12 mouse cellular contexts compared by ENCODE assay signal in the genomic region with DNA sequence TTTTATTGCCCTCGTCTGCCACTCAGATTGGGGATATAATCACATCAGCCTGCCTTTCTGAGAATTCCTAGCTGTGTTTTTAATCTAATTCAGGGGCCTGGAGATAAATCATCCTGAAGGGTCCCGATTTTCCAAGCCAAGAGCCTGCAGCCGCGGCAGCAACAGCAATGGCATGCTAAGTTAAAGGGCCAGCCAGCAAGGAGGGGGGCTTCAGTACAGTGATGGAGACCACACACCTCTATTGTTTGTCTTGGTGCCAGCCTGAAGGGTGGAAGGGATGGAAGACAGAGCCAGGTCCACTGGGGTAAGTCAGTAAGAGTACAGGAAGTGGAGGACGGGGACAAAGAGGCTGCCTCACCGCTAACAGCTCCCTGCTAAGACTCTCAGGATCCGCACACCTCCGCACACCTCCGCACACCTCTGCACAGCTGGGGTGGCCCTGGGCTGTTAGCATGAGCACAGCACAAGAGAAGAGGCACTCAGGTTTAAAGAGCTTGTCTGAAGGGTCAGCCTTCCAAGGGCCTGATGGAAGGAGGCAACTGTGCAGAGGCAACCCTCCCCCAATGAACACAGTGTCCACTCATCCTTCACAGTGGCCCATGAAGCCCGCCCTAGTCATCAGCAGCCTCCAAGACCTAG. TPM values are rescaled to one million over a fixed set of nuclear protein-coding genes. Genes with fewer than 3 reads are reported as not detected.
DNase-seq lines count a peak whose midpoint lies in the region; ATAC-seq and TF ChIP-seq lines count a peak whose summit lies in the region.
"Had no signal": no experiment of that assay in that cellular context is flagged by ENCODE, and none has a peak within 500 bp of the region (broad histone marks: within the 10 kb centered on the region; RNA-seq: fewer than 3 reads in every experiment).

No protein-coding gene starts in this region.

- H3K27ac ChIP-seq in hindbrain, embryonic 15.5 days (replicated peaks): peak overlapping the region; percentile 68
- peak overlapping the region; percentile 56 for H3K27ac ChIP-seq in neural tube, embryonic 11.5 days (ENCODE audit: low read depth, low read length)
- no peak overlapping the region for H3K27ac ChIP-seq in heart, adult 2 months
- H3K27ac ChIP-seq: liver, embryonic 12.5 days had no signal

- H3K9ac ChIP-seq in hindbrain, embryonic 15.5 days: no peak overlapping the region
- H3K9ac ChIP-seq in neural tube, embryonic 11.5 days (ENCODE audit: low read length): 0 out of 2 replicates have a peak overlapping the region, but pooled peaks have one; percentile 7
- no peak overlapping the region for H3K9ac ChIP-seq in heart, adult 2 months (ENCODE audit: low read depth, low read length)
- H3K9ac ChIP-seq: liver, embryonic 12.5 days had no signal

- intact Hi-C loops in heart, adult 2 months (cut with DNase I): no loop called here

- no peaks in the 10 kb centered on the region for H3K79me2 ChIP-seq in heart, adult 2 months (replicated peaks; ENCODE audit: control insufficient read depth, insufficient read depth, low read length)

- H3K4me2 ChIP-seq in hindbrain, embryonic 15.5 days: peak overlapping the region; percentile 32
- no peak overlapping the region for H3K4me2 ChIP-seq in neural tube, embryonic 11.5 days (ENCODE audit: low read depth)
- H3K4me2 ChIP-seq: liver, embryonic 12.5 days had no signal

- TF ChIP-seq POLR2A in heart, adult 2 months (IDR thresholded peaks at IDR 0.05; ENCODE audit: insufficient read depth, low read depth, low read length): no peak

- WGBS in hindbrain, embryonic 15.5 days: 51% methylated on average over 10 of the region's 10 CpGs
- 60% methylated on average over 10 of the region's 10 CpGs for WGBS in neural tube, embryonic 11.5 days
- 75% methylated on average over 10 of the region's 10 CpGs for WGBS in heart, adult 2 months

- H3K27me3 ChIP-seq in hindbrain, embryonic 15.5 days: no peaks in the 10 kb centered on the region
- H3K27me3 ChIP-seq in neural tube, embryonic 11.5 days (ENCODE audit: control insufficient read depth, insufficient read depth, low read length): no peaks in the 10 kb centered on the region
- no peaks in the 10 kb centered on the region for H3K27me3 ChIP-seq in heart, adult 2 months (ENCODE audit: control insufficient read depth, insufficient read depth, low read length)
- H3K27me3 ChIP-seq: CH12.LX had no signal

- ATAC-seq in hindbrain, embryonic 15.5 days (ENCODE audit: low FRiP score, low read depth): peak; percentile 61
- ATAC-seq in neural tube, embryonic 11.5 days (ENCODE audit: insufficient read depth, low FRiP score, low TSS enrichment): peak; percentile 58
- ATAC-seq: liver, embryonic 12.5 days had no signal

- no peak for TF ChIP-seq CTCF in heart, adult 2 months (IDR thresholded peaks at IDR 0.05)

- DNase-seq in kidney, postnatal 10 days: peak; percentile 44
- DNase-seq in kidney, postnatal 25 days: no peak
- DNase-seq in forelimb bud, embryonic 11.5 days (ENCODE audit: low read depth, low spot score): peak; percentile 64
- DNase-seq in neural tube, embryonic 11.5 days (ENCODE audit: low spot score): peak; percentile 46
- DNase-seq in ovary, postnatal 14 days (ENCODE audit: low spot score): no peak
- DNase-seq in heart, adult 2 months: no peak
- no peak for DNase-seq in right cerebral cortex, postnatal 36 days (ENCODE audit: low spot score in 2 of 2)
- DNase-seq: adrenal gland, adult 2 months; right cerebral cortex, postnatal 4 days had no signal

- TF ChIP-seq EP300 in heart, adult 2 months (IDR thresholded peaks at IDR 0.05; ENCODE audit: insufficient read depth, low read depth, low read length): no peak

- H3K36me3 ChIP-seq in hindbrain, embryonic 15.5 days: no peaks in the 10 kb centered on the region
- H3K36me3 ChIP-seq in neural tube, embryonic 11.5 days (ENCODE audit: control insufficient read depth, insufficient read depth, low read length): no peaks in the 10 kb centered on the region
- no peaks in the 10 kb centered on the region for H3K36me3 ChIP-seq in heart, adult 2 months (ENCODE audit: control insufficient read depth, insufficient read depth, low read length)
- H3K36me3 ChIP-seq: liver, embryonic 12.5 days had no signal

- H3K4me3 ChIP-seq in hindbrain, embryonic 15.5 days: no peak overlapping the region
- no peak overlapping the region for H3K4me3 ChIP-seq in neural tube, embryonic 11.5 days (ENCODE audit: low read depth, low read length)
- no peak overlapping the region for H3K4me3 ChIP-seq in heart, adult 2 months
- H3K4me3 ChIP-seq: liver, embryonic 12.5 days had no signal

- no peaks in the 10 kb centered on the region for H3K9me3 ChIP-seq in hindbrain, embryonic 15.5 days
- no peaks in the 10 kb centered on the region for H3K9me3 ChIP-seq in neural tube, embryonic 11.5 days (ENCODE audit: control insufficient read depth, low read length)
- H3K9me3 ChIP-seq: liver, embryonic 12.5 days had no signal

- H3K4me1 ChIP-seq in hindbrain, embryonic 15.5 days (replicated peaks): peaks cover 45% of the 10 kb centered on the region
- peaks cover 3% of the 10 kb centered on the region; the same call in 1 of the 2 replicates for H3K4me1 ChIP-seq in neural tube, embryonic 11.5 days (ENCODE audit: control insufficient read depth, insufficient read depth, low read length)
- H3K4me1 ChIP-seq in heart, adult 2 months (ENCODE audit: control insufficient read depth, insufficient read depth, low read length): no peaks in the 10 kb centered on the region
- H3K4me1 ChIP-seq: liver, embryonic 12.5 days had no signal

RNA-seq across cellular contexts. Expression of gene Sorl1, which starts 7.6 kb away (rescaled TPM):
- polyA plus RNA-seq in hindbrain, embryonic 15.5 days (2015; fragmentation: Nextera tagmentation; extraction: Ambion mirVana): 11.2 and 12.4 TPM in 2 replicates
- polyA plus RNA-seq in neural tube, embryonic 11.5 days (2014; fragmentation: Nextera tagmentation; extraction: Ambion mirVana): 10.2 and 11.6 TPM in 2 replicates
- 10 to 100 TPM; 14.1 to 16.0 TPM for total RNA-seq in heart, adult 2 months (2021)
- 12.3 and 13.4 TPM in 2 replicates for polyA plus RNA-seq in heart, adult 2 months (2012; rRNA removed)

Comparison
In these comparisons a context has a peak if more than half of its experiments do, and no peak if none do; other contexts are left out.
1. DNase-seq: peak in kidney, postnatal 10 days (single experiment), forelimb bud, embryonic 11.5 days (single experiment) and neural tube, embryonic 11.5 days (single experiment); none in kidney, postnatal 25 days (0 of 2), ovary, postnatal 14 days (single experiment), heart, adult 2 months (0 of 2) and right cerebral cortex, postnatal 36 days (0 of 2).